16 mouse cellular contexts compared by ENCODE assay signal in the genomic region with DNA sequence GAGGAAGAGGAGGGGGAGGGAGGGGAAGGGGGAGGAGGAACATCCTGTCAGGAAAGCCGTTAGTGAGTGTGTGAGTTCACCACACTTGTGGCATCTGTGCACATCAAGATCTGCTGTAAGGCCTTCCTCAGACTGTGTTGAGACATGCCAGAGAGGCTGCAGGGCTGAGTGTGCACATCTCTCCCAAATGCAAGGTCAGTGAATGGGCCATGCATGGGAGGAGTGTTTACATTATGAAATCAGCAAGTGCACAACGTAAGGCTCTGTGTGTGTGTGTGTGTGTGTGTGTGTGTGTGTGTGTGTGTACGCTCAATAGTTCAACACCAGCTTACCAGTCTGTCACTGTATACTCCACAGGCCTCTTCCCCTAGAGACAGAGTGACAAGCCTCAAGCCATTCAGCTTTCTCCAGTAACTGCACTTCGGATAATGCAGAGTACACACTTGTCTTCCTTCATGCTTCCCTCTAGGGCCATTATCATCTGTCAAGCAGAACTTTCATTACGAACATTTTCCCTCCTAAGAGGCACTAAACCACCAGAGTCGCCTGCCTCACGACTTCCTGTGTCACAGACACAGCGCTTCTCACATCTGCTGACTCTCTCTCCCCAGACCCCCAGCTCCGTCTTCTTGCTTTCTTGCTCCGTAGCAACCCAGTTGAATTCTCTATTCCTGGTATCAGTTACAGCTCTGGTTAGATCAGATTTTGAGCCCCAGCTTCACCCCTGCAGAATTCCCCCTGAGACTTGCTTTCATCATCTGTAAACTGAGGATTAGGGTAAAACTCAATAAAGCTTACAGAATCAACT.
DNase-seq lines count a peak whose midpoint lies in the region; ATAC-seq and TF ChIP-seq lines count a peak whose summit lies in the region.
"Had no signal": no experiment of that assay in that cellular context is flagged by ENCODE, and none has a peak within 500 bp of the region (broad histone marks: within the 10 kb centered on the region; RNA-seq: fewer than 3 reads in every experiment).

No protein-coding gene starts in this region.

- no peaks in the 10 kb centered on the region for H3K36me3 ChIP-seq in hindbrain, postnatal 0 days (ENCODE audit: insufficient read depth, low read length)
- H3K36me3 ChIP-seq in hindbrain, embryonic 13.5 days = no peaks in the 10 kb centered on the region

- no peak overlapping the region for H3K4me3 ChIP-seq in hindbrain, postnatal 0 days (ENCODE audit: low read length)
- no peak overlapping the region for H3K4me3 ChIP-seq in hindbrain, embryonic 13.5 days
- no peak overlapping the region for H3K4me3 ChIP-seq in cerebellum, adult 2 months (replicated peaks; ENCODE audit: insufficient read depth, low read depth, low read length)
- H3K4me3 ChIP-seq: layer of hippocampus, adult 2 months had no signal

- 68% methylated on average over 10 of the region's 10 CpGs for WGBS in hindbrain, postnatal 0 days
- WGBS in hindbrain, embryonic 13.5 days = 73% methylated on average over 10 of the region's 10 CpGs
- 90% methylated on average over 10 of the region's 10 CpGs for WGBS in cerebellum, adult 2 months

- H3K9me3 ChIP-seq in hindbrain, postnatal 0 days (ENCODE audit: low read length) = no peaks in the 10 kb centered on the region
- no peaks in the 10 kb centered on the region for H3K9me3 ChIP-seq in hindbrain, embryonic 13.5 days

- H3K27me3 ChIP-seq in hindbrain, postnatal 0 days (ENCODE audit: insufficient read depth, low read length) = no peaks in the 10 kb centered on the region
- H3K27me3 ChIP-seq in hindbrain, embryonic 13.5 days = no peaks in the 10 kb centered on the region
- no peaks in the 10 kb centered on the region for H3K27me3 ChIP-seq in cerebellum, adult 2 months (ENCODE audit: control insufficient read depth, insufficient read depth, low read length)

- no peak overlapping the region for H3K4me2 ChIP-seq in hindbrain, postnatal 0 days (ENCODE audit: low read depth, low read length)
- H3K4me2 ChIP-seq in hindbrain, embryonic 13.5 days = no peak overlapping the region
- H3K4me2 ChIP-seq: heart, embryonic 11.5 days; liver, embryonic 11.5 days had no signal

- no peak overlapping the region for H3K9ac ChIP-seq in hindbrain, postnatal 0 days (replicated peaks; ENCODE audit: low read length)
- H3K9ac ChIP-seq in hindbrain, embryonic 13.5 days = no peak overlapping the region

- DNase-seq in hindbrain, postnatal 0 days (ENCODE audit: low spot score) = peak; percentile 17
- peak; percentile 4 to 16 for DNase-seq in B cell, adult 2 months
- DNase-seq in thymus, adult 18-20 months = peak; percentile 30 to 62
- no peak for DNase-seq in adrenal gland, postnatal 25 days
- DNase-seq in ovary, postnatal 10 days (ENCODE audit: low spot score) = no peak
- DNase-seq in cerebellum, adult 2 months = no peak
- DNase-seq: cerebellum, adult 11 months; embryo, embryonic 11 days; heart, postnatal 4 days; kidney, adult 9 months; lung, postnatal 36 days had no signal

- no peak for TF ChIP-seq POLR2A in cerebellum, adult 2 months (IDR thresholded peaks at IDR 0.05; ENCODE audit: borderline replicate concordance, insufficient read depth, low read length)

- H3K4me1 ChIP-seq in hindbrain, postnatal 0 days (ENCODE audit: insufficient read depth, low read length) = no peaks in the 10 kb centered on the region
- peaks cover 4% of the 10 kb centered on the region; the same call in 1 of the 2 replicates for H3K4me1 ChIP-seq in hindbrain, embryonic 13.5 days (replicated peaks)
- no peaks in the 10 kb centered on the region for H3K4me1 ChIP-seq in cerebellum, adult 2 months (ENCODE audit: control insufficient read depth, insufficient read depth, low read length)

- no peak overlapping the region for H3K27ac ChIP-seq in hindbrain, postnatal 0 days
- no peak overlapping the region for H3K27ac ChIP-seq in hindbrain, embryonic 13.5 days
- H3K27ac ChIP-seq in cerebellum, adult 2 months (ENCODE audit: insufficient read depth, low read length) = no peak overlapping the region
- H3K27ac ChIP-seq: layer of hippocampus, adult 2 months had no signal

- no peak for TF ChIP-seq CTCF in hindbrain, postnatal 0 days (IDR thresholded peaks at IDR 0.05; ENCODE audit: low read depth)
- no peak for TF ChIP-seq CTCF in cerebellum, adult 2 months (IDR thresholded peaks at IDR 0.05; ENCODE audit: borderline replicate concordance, insufficient read depth, low read depth, low read length)

- no peak for ATAC-seq in hindbrain, postnatal 0 days
- no peak for ATAC-seq in hindbrain, embryonic 13.5 days (ENCODE audit: low FRiP score)
- ATAC-seq in common myeloid progenitor, adult 5-6 weeks (replicated peaks; ENCODE audit: low read depth, poor library complexity, severe bottlenecking) = peak; percentile 29; the same call in 1 of the 2 replicates

Comparison
In these comparisons a context has a peak if more than half of its experiments do, and no peak if none do; other contexts are left out.
1. DNase-seq: peak in hindbrain, postnatal 0 days (single experiment), B cell, adult 2 months (2 of 2) and thymus, adult 18-20 months (2 of 2); none in adrenal gland, postnatal 25 days (single experiment), ovary, postnatal 10 days (single experiment) and cerebellum, adult 2 months (0 of 2).